Mouse (Mus musculus) cerebellum, adult 11-12 months (tissue): ENCODE measurements at regions not wholly inside any gene's neighbourhood (a gene's known extent, or its start where the extent isn't known, plus 50 kb on each side); places are given as distances from the start of the nearest gene placed in this dataset.

ENCODE experiments used
- DNase-seq: peaks from one replicate; pipeline ENCODE4 v3.0.0; 2022

- peak; percentile 16 for DNase-seq
These were observed 375.5 kb upstream of the Asap2 start for GRCm38 (mm10) chr12:20614766-20615165.
